Mouse (Mus musculus) bone marrow macrophage, adult 2 months (primary cell): ENCODE measurements around the gene Clp1. TPM values are rescaled to one million over a fixed set of nuclear protein-coding genes. Genes with fewer than 3 reads are reported as not detected.
A peak's percentile ranks its signal among the peaks of the same experiment; 100 is the strongest.

Source experiments
- H3K27ac ChIP-seq: 2 replicates; pipeline ENCODE4 v1.5.1; 2012; ENCODE audit warnings: low read depth, low read length; ENCODE audit not compliant: insufficient read depth
- H3K4me1 ChIP-seq: 2 replicates; pipeline ENCODE4 v1.6.1; 2012; ENCODE audit warnings: low read length; ENCODE audit not compliant: control insufficient read depth, insufficient read depth
- H3K4me3 ChIP-seq: 2 replicates; pipeline ENCODE4 v1.5.1; 2012; ENCODE audit warnings: mild to moderate bottlenecking, low read length, moderate library complexity; ENCODE audit not compliant: insufficient read depth
- CTCF ChIP-seq: IDR thresholded peaks from 2 replicates; pipeline ENCODE4 v1.5.1; 2012; ENCODE audit warnings: low read depth, mild to moderate bottlenecking, low read length, moderate library complexity
- POLR2A ChIP-seq: IDR thresholded peaks from 2 replicates; pipeline ENCODE4 v1.6.1; 2012; ENCODE audit warnings: mild to moderate bottlenecking, low read depth, low read length, borderline replicate concordance
- polyA plus RNA-seq: library from polyadenylated mRNA; stranded (reverse); fragments of >200 nt; gene quantifications from 2 replicates; pipeline ENCODE4 v1.2.4, GENCODE M21; 2012; ENCODE audit not compliant: missing spikeins, insufficient read depth, insufficient read length

The Clp1 gene
- polyA plus RNA-seq, 1 experiment: 16.6 TPM

GRCm38 (mm10) chr2:84761309-84761708 is 34.2 kb upstream of the Clp1 start:
- Histone ChIP-seq H3K4me3 (no peak overlapping the region), H3K4me1 (no peaks in the 10 kb centered on the region), H3K27ac (no peak overlapping the region)
- no peak for TF ChIP-seq CTCF
- TF ChIP-seq POLR2A: no peak

- Histone ChIP-seq H3K27ac (no peak overlapping the region), H3K4me3 (no peak overlapping the region), H3K4me1 (no peaks in the 10 kb centered on the region)
- TF ChIP-seq CTCF: no peak
- no peak for TF ChIP-seq POLR2A
Measured at GRCm38 (mm10) chr2:84760777-84761176, 33.6 kb upstream of the Clp1 start.

- Histone ChIP-seq H3K27ac (no peak overlapping the region), H3K4me3 (no peak overlapping the region), H3K4me1 (no peaks in the 10 kb centered on the region)
- no peak for TF ChIP-seq POLR2A
Measured at GRCm38 (mm10) chr2:84758542-84759127, 31.5 kb upstream of the Clp1 start.

- no peak overlapping the region for H3K4me3 ChIP-seq
- H3K27ac ChIP-seq: no peak overlapping the region
- no peak for TF ChIP-seq POLR2A
- no peaks in the 10 kb centered on the region for H3K4me1 ChIP-seq
Measured at GRCm38 (mm10) chr2:84757026-84757682, 30.0 kb upstream of the Clp1 start.

GRCm38 (mm10) chr2:84756245-84756644 is 29.1 kb upstream of the Clp1 start:
- Histone ChIP-seq H3K27ac (no peak overlapping the region), H3K4me1 (no peaks in the 10 kb centered on the region), H3K4me3 (no peak overlapping the region)
- TF ChIP-seq CTCF (no peak), POLR2A (no peak)

- no peak overlapping the region for H3K27ac ChIP-seq
- no peak overlapping the region for H3K4me3 ChIP-seq
- TF ChIP-seq POLR2A (no peak), CTCF (no peak)
- no peaks in the 10 kb centered on the region for H3K4me1 ChIP-seq
Measured at GRCm38 (mm10) chr2:84750115-84750514, 23.0 kb upstream of the Clp1 start.

GRCm38 (mm10) chr2:84744126-84744525 is 17.0 kb upstream of the Clp1 start:
- TF ChIP-seq CTCF: no peak
- TF ChIP-seq POLR2A: no peak
- Histone ChIP-seq H3K4me1 (peaks cover 6% of the 10 kb centered on the region), H3K27ac (no peak overlapping the region), H3K4me3 (no peak overlapping the region)

- Histone ChIP-seq H3K27ac (no peak within 1 kb of the TSS), H3K4me3 (peak within 1 kb of the TSS; percentile 60), H3K4me1 (peaks cover 8% of the 10 kb centered on the region)
- no peak for TF ChIP-seq CTCF
- no peak for TF ChIP-seq POLR2A
Measured at GRCm38 (mm10) chr2:84743561-84743960, 16.4 kb upstream of the Clp1 start, which contains the start of gene Gm19426. Gene Gm19426, minus strand, starts transcription at chr2:84743655.

GRCm38 (mm10) chr2:84742451-84743283 is 15.5 kb upstream of the Clp1 start:
- Histone ChIP-seq H3K4me1 (peaks cover 8% of the 10 kb centered on the region), H3K4me3 (peak overlapping the region; percentile 60), H3K27ac (no peak overlapping the region)
- TF ChIP-seq CTCF (no peak), POLR2A (no peak)
